Mouse (Mus musculus) right cerebral cortex, postnatal 14 days (tissue): ENCODE results near the gene Prkd2.

Experiments
- DNase-seq: peaks from one replicate; pipeline ENCODE4 v3.0.0; 2022

Prkd2 gene

DNA sequence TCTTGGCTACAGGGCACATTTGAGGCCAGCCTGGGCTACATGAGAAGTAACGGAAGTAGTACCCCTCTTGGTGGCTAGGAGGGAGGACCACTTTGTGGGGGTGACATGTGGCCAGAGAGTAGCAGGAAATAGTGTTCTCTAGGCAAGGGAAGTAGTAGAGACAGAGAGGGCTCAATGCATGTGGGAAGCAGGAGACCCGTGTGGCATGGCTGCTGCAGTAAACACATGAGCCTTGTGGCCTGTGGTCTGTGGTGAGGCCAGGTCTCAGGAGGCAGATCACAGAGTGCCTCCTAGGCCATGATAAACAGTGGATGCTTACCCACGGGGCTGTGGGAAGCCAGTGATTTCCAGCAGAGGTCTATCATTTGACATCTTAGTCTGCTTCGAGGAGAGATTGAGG is 15.4 kb upstream of the Prkd2 start:
- no peak for DNase-seq

DNA sequence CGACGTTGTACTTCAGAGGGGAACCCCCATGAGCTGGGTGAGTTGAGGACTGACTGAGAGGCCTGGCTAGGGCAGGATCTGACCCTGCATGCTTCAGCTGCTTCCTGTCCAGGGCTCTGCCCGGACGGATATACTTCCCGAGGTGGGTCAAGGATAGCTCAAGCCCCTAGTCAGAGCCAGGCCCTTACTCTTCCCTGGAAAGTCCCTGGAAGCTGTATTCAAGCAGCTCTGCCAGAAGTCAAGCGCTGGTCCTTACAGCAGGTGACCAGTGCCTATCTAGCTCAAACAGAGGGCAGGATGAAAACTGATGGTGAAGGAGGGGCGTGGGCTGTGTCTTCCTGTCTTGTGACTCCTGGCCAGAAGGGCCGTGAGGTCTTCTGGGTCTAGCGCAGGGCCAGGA is 12.3 kb upstream of the Prkd2 start:
- no peak for DNase-seq

DNA sequence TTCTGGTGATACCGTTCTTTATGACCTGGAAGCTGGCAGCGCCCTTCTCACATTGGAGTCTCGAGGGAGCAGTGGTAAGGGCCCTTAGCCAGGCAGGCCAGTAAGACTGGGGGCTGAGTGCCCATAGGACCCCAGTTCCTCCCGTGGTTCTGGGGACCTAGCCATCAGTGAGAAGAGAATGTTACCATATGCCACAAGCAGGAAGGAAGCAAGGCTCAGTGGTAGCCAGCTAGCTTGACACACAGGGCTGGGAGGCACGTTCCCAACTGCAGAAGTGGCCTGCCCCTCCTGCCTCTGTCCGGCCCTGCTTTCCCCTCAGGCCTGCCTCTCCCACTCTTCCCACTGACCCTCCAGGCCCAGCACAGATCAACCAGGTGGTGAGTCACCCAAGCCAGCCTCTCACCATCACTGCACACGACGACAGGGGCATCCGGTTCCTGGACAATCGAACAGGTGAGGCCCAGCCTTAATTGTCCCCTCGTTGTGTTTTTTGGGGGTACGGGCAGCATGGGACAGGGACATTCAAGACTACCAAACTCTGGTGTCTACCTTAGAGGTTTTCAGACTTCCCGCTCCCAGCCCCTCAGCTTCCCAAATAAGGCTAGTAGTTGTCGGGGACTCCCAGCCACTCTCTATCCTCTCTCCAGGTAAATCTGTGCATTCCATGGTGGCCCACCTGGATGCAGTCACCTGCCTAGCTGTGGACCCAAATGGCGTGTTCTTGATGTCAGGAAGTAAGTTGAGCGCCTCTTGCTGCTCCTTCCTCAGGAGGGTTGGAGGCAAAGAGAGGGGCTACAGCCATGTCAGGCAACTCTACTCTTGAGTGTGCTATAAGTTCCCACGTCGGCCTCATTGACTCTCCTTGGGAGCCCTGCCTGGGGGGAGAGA is 4.5 kb upstream of the Prkd2 start:
- DNase-seq = no peak

DNA sequence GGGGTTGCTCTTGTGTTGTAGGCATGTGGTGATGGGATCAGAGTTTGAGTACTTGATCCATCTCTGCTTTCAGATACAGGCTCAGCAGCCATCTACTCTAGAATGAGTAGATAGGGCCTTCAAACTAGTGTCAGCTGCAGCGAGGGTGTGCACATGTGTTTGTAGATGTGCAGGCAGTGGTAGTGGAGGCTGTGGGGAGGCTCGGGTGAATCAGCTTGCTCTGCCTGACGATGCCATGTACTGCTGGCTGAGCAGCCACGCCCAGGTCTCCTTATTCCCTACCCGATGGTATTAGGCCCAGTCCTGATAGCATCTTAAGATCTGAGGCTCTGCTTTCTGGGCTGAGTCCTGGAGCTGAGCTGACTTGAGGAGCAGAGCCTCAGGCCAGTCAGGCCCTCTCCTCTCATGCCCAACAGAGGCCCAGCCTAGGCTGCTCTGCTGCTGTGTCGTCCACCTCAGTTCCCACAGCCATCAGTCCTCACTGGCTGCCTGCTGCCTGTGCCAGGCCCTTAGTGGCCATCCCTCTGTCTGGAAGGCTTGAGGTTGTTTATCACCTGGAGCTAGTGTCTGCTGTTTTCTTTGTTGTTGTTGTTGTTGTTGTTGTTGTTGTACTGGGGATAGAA is 3.8 kb upstream of the Prkd2 start:
- DNase-seq = no peak

DNA sequence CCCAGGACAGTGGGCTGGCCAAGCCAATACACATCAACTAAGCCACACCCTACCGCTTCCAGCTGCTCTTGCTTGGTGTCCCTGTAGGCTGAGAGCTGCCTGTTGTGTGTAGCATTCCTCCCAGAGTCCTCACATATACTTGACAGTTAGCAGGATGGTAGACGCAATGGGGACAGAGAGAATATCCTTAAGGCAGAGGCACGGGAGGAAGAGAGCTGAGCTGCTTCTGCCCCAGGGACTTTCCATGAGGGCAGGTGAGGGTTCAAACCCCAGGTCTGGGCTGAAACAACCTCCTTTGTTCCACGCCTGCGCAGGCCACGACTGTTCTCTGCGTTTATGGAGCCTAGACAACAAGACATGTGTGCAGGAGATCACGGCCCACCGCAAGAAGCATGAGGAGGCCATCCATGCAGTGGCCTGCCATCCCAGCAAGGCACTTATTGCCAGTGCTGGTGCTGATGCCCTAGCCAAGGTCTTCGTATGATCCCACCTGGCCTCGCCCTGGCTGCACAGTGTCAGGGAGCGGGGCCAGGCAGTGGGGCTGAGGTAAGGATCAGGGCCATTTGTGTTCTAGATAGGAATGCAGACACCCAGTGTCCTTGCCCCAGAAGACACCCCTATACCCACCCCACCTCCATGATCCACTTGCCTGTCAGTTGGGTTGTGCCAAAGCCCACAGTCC is 3.1 kb upstream of the Prkd2 start:
- DNase-seq = no peak

DNA sequence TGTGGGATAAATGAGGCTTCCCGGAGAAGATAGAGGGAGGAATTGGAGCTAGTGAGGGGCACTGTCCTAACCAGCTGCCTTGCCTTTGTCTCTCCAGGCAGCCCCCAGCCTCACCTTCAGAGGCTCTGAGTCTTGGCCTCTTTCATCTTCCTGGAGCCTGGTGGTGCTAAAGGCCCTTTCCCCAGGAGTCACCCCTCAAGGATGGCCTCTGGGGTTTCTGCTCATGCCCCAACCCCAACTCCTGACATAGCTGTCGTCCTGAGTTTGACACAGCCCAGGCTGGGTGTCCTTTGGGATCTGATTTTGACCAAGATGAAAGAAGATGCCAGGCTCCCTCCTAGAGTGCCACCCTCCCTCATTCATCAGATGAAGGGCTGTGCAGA is 2.6 kb upstream of the Prkd2 start:
- no peak for DNase-seq

DNA sequence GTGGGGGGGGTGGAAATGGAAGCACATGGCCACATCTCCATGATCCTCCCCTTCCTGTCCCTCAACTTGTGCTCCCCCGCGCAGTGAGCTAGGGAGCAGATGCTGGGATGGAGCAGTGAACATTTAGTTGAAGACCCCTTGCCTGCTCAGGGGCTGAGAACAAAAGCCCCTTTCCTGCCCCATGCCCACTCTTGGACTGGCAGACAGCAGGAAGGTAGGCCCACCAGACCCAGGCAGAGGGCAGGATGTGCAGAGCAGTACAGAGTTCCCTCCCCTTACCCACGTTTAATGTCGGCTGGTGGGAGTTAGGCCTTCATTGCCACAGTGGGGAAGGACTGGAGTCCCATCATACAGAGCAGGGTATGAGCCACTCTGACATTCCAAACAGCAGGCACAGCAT is 1.6 kb upstream of the Prkd2 start:
- DNase-seq = no peak

DNA sequence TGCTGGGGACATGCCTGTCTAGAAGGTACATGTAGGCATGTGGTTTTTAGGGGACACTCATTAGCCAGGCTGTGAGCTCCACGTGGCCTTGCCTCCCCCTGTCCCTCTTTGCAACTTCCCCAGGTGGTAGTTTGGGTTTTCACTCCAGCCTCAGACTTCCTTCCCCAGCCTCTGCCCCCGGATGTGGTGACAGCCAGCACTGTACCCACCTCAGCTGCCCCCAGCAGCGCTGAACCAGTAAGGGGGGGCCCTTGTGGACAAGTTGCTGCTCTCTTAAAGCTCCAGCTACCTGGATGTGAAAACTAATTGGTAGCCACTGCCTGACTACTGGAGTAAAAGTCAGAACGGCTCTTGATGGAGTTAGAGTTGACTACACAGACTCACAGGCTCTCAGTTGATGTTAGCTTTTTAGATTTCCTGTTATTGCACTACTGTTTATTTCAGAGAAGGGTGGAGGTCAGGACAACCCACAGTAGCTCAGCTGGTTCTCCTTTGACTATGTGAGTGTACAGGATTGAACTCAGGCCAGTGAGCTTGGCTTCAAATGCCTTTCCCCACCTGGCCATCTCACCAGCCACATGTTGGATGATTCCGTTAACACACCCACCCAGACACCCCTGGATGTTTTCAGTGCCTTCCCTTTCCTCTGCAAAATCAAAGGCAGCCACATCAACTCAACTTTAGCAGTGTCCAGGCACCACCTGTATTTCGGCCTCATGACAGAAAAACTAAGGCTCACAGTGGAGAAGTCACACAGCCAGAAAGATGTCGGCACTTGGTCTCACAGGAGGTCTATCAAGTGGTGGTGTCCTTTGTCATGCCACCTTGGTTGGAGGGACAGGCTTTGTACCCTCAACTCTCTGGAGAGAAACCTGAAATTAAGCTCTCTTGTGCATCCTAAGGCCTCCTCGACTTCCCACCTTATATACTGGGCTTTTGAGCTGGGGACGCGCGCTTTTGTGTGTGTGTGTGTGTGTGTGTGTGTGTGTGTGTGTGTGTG is 841 bp upstream of the Prkd2 start:
- no peak for DNase-seq

DNA sequence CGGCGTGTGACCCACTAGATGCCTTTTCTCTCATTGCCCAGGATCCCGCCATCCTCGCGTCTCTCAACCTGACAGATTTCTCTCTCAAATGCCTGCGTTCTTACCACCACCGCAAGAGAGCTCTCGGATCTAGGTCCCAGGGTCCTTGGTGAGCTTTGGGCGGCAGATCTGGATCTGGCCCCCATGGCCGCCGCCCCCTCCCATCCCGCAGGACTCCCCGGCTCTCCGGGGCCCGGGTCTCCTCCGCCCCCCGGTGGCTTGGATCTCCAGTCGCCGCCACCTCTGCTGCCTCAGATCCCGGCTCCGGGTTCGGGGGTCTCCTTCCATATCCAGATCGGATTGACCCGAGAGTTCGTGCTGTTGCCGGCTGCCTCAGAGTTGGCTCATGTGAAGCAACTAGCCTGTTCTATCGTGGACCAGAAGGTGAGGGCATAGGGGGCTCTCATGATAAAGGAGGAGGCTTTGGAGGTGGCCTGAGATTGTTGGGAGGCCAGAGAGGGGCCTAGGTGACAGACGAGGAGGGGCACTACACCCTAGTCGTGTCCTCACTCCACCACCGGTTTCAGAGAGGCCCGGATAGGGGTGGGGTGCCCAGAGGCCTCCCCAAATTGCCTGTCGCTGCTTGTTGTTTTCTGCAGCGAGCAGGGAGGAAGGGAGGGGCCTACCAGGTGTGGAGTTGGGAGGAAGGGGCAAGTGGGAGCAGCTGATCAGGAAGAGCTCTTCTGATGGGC is 904 bp downstream of the Prkd2 start:
- DNase-seq = no peak

DNA sequence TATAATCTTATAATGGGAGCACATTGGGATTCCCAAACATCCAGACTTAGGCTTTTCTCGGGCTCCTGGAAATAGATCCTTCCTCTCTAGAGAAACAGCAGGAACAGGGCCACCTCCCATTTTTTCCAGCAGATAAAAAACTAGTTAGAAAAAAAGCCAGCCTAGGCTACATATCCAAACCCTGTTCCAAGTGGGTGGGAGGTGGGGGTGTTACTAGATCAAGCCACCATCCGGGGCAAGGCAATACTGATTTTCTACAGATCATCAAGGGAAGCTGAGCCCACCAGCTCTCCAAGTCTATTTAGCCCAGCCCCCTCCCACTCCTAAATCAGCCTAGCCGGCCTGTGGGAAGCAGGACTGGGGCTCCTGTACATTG is 2.0 kb downstream of the Prkd2 start:
- DNase-seq = no peak

DNA sequence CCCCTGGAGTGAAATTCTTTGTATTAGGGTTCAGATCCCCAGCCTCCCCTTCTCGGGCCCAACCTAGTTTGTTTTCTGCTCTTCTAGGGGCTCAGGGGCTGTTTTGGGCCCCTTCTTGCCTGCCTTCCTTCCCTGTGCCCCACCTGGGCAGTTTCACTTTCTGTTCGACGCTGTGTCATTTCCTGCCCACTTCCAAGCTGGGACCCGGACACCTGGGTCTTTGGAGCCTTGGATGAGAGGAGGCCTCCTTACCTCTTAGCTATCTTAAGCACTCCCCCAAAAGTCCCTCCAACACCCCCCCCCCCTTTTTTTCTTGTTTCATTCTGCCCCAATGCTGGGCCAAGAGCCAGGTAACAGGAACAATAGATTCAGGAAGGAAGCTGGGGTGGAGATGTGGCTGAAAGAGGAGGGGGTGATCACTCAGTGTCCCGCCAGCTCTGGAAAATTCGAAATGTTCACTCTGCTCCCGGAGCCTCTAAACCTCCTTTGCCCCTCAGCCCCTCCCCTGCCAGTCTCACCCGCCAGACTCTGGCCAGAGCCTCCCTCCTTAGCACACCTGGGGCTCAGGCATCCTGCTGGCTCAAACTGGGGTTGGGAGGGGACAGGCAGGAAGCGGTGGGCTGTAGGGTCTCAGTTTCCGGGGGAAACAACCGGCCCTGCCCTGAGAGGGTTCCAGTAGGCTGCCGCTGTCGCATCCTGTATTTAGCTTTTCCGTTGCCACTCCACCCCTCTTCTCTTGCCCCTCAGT is 2.5 kb downstream of the Prkd2 start:
- DNase-seq = no peak

DNA sequence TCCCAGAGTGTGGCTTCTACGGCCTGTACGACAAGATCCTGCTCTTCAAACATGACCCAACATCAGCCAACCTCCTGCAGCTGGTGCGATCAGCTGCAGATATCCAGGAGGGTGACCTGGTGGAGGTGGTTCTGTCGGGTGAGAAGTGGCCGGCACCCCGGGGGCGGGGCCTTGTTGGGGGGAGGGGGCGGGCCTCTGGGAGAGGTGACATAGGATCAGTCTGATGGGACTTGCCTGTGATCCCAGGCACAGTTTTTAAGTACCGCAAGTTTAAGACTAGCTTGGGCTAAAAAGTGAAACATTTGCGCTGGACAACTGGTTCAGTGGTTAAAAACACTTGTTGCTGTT is 3.1 kb downstream of the Prkd2 start:
- DNase-seq = no peak

DNA sequence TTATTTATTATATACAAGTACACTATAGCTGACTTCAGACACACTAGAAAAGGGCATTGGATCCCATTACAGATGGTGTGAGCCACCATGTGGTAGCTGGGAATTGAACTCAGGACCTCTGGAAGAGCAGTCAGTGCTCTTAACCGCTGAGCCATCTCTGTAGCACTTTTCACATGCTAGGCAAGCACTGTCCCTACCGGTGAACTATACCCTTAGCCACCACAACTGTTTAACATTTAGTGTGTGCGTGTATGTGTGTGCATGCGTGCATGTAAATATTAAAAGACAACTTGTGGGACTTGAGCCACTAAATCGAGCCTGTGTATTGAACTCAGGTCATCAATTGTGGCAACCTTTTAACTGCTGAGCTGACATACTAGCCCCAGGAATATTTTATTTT is 4.1 kb downstream of the Prkd2 start:
- DNase-seq = no peak

DNA sequence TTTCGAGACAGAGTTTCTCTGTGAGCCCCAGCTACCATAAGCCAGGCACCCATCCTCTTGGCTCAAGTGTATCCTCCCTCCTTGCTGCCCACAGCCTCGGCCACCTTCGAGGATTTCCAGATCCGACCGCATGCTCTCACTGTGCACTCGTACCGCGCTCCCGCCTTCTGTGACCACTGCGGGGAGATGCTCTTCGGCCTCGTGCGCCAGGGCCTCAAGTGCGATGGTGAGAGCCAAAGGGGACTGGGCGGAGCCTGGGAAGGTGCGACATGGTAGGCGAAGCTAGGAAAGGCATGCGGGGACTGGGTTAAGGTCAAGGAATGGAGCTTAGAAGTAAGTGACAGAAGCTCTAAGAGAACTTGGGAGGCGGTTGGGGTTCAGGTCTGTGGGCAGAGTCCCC is 4.8 kb downstream of the Prkd2 start:
- no peak for DNase-seq

DNA sequence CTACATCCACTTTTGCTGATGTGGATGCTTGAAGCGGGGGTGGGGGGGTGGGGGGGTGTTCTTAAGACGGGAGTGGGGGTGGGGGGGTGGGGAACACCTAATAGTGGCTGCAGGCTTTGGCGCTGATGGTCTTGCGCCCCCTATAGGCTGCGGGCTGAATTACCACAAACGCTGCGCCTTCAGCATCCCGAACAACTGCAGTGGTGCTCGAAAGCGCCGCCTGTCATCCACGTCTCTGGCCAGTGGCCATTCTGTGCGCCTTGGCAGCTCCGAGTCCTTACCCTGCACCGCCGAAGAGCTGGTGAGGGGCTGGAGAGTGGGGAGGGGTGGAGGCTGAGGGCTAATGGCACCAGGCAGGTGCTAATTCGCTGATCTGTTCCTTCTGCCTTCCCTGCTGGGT is 5.9 kb downstream of the Prkd2 start:
- DNase-seq = peak; percentile 70

DNA sequence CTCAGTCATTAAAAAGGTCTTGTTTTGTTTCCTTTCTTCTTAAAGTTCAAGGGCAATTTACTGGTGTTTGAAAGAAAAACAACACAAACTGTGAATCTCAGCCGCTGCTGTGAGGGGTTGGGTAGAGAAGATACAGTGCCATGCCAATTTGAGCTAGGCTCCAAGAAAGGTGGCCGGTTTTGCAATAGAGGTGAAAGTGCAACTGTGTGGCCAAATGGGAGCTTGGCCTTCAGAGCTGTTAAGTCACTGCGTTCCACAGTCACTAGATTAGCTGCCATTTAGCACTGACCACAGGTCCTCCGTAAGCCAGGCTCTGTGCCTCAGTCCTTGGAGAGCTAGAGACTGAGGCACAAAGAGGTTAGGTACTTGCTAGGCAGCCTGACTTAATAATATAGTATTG is 8.9 kb downstream of the Prkd2 start:
- no peak for DNase-seq

DNA sequence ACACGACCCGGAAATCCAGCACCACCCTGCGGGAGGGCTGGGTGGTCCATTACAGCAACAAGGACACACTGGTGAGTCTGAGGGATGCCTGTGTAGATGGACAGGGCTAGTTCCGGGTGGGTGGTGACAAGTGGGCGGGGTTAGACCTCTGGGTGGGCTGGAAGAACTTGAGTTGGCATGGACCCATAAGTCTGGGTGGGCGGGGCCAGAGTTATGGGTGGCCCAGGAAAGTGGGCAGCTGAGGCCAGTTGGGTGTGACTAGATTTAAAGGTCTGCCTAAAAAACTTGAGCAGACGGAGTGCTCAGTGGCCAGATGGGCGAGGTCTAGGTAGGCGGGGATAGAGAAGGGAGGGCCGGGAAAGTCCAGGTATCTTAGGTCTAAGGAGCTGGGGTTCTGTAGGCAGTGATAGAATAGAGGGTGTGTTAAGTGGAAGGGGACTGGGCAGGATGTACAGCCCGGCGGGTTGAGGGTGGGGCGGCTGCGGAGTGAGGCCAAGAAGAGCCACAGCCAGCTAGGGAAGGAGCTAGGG is 10.7 kb downstream of the Prkd2 start:
- no peak for DNase-seq

DNA sequence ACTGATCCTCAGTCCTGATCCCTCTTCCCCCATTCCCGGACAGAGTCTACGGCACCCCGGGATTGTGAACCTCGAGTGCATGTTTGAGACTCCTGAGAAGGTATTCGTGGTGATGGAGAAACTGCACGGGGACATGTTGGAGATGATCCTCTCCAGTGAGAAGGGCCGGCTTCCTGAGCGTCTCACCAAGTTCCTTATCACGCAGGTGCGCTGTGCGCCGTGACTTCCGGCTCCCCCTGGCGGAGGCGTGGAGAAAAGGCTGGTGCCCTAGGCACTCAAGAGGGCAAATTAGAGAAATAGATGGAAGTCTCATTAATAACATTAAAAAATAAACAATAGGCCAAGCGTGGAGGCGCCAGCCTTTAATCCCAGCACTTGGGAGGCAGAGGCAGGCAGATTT is 15.6 kb downstream of the Prkd2 start:
- no peak for DNase-seq

DNA sequence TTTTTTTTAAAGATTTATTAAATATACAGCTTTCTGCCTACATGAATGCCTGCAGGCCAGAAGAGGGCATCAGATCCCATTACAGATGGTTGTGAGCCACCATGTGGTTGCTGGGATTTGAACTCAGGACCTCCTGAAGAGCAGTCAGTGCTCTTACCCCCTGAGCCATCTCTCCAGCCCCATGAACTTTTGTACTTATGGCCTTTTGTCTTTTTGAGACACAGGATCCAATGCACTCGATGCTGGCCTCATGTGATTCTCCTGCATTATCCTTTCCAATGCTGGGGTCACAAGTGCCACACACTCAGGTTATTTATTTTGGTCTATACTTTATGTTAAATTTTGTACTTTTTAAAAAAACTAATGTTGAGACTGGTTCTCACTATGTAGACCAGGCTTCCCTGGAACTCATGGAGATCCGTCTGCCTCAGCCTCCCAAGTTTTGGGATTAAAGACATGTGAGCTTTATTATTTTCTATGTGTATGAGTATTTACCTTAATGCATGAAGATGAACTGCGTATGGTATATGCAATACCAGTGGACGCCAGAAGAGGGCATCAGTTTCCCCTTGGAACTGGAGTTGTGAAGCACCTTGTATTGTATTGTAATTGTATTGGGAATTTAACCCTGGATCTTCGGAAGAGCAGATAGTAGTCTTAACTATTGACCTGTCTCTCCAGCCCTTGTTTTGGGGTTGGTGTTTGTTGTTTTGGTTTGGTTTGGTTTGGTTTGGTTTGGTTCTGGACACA is 17.4 kb downstream of the Prkd2 start:
- DNase-seq = peak; percentile 64

DNA sequence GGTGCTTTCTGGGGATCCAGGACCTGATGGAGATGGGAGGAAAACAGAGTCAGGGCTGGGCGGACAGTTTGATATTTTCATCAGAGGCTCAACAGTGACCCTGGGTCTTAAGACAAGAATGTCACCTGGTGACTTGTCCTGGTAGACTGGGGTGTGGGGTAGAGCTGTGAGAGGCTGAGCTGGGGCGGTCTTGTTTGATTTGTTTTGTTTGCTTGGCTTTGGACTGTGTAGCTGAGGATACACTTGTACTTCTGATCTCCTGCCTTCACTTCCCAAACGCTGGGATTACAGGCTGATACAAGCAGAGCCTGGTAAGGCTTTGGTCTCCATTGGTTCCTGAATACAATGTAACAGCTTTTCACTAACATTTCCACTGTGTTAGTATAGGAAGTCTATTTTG is 24.8 kb downstream of the Prkd2 start:
- DNase-seq = no peak

DNA sequence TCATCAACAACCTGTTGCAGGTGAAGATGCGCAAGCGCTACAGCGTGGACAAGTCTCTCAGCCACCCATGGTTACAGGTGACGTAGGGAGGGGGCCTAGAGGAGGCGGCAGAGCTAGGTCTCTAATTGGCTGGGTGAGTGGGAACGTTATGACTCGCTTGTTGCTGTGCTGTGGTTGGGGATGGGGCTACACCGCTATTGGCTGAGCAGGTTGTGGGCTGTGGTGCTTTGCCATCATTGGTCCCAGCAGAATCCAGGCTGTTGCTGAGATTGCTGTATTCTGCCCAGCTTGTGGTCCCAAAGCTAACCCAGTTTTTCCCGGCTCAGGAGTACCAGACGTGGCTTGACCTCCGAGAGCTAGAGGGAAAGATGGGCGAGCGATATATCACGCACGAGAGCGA is 26.8 kb downstream of the Prkd2 start:
- peak; percentile 82 for DNase-seq
